Mouse (Mus musculus): Measurements from ENCODE around the gene Efhd2.

Efhd2 gene

DNA sequence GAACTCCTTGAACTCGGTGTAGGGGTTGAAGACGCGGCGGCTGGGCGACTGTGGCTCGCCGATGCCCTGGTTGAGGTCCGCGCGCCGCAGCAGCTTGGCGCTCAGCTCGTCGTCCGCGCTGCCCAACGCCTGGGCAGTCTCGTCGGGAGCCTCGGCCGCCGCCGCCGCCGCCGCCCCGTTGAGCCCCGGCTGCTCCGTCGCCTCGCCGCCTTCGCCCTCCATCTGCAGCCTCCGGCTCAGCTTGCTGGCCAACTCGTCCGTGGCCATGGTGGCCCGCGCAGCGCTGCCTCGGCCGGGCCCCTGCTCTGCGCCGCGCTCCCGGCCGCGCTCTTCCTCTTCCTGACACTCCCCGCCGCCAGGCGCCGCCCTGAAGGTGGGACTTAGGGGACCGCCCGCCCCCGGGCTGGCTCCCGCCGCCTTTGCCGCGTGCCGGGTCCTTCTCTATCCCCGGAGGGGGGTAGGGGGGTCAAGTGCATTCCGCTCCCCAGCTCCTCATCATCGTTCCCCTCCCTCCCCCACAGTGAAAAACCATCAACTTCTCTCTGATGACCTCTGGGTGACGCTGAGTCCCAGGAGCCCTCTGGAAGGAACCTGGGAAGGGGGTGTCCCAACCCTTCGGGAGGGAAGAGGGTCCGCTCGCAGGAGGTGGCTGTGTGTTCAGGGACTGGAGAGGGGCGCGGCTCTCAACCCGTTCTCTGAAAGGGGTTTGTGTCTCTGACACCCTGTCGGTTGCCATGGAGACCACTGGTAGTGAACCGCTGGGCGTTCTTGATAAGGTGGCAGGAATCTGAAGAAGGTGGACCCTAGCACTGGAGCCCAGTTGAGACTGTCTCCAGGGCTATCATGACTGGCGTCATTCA lies at the start of gene Efhd2:
Gene Efhd2, minus strand, starts transcription at position 320 of the 860 bp plus-strand sequence.
- DNase-seq, result peak; percentile 68 to 81

DNA sequence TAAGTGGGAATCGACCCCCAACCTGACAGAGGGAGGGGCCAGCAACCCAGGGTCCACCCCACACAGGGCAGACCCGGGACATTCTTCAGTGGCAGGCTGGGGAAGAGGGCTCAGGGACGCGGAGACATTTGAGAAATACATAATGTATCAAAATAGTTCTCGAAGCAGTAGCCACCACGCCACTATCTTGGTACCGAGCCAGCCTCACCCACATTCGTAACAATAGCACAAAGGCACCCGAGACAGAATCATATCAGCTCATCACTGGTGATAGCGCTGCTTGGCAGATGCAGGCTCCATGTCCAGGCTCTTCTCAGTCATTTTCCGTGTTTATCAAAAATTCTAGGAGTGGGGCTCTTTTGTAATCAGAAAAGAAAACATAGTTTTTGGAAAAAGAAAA lies 49.2 kb upstream of the Efhd2 start:
- no peak for DNase-seq

DNA sequence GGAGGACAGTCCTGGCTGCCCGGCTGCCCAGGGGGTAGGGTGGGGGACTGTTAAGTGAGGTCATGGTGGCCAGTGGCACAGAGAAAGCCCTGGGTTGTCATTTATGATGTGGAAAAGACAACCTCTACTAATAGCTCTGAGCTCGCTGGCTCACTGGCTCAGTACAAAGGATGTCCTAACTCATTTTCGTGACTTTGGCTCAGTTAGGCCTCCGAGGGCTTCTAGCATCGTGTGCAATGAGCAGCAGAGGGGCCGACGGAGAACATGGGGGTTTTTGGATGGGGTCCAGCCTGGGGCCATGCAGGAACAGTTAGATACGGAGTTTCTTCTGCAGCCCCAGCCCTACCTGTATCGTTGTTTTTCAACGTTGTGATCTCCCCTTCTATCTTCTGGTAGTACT lies 45.7 kb upstream of the Efhd2 start:
- no peak for DNase-seq

DNA sequence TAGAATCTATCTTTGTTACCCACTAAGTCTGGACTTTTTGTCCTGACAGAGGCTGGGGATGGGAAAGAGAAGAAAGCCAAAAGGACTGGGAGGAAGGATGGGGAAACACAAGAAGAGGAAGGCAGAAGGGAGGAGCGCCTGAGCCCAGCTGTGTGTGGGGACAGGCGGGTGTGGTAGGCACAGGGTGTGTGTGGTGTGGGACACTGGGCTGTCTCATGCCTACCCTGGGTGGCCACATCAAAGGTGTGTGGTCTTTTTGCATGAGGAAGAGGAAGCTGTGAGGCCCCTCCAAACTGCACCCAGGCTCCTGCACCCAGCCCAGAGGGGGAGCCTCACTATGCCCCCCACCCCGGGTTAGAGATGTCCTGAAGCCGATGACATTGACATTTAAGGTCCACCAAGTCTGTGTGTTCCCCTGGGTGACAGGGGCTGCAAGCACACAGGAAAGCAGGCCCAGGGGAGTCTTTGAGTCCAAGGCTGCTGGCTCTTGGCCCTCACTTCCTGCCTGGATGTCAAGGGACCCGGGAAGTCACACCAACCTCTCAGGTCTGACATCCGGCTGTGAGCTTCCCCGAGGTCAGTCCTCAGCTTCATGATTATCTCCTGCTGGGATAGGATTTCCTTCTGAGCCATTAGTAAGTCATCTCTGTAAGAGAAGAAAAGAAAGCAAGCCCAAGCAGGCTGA lies 43.2 kb upstream of the Efhd2 start:
- no peak for DNase-seq

DNA sequence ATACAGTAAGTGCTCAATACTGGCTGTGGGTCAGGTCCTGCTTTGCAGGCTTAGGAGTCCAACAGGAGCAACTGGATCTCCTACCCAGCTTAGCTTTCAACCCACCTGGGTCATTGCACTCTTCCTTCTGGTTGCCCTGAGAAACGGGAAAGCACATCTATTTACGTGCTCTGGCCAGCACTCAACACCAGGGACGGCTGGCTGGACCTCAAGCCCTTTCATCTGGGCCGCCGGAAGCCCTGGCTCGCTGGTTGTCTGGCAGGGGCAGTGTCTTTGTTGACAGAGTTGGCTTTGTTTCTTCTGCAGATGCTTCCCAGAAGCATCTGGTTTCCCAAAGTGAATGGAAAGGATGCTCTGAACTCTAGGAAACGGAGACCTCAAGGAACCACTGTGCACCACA lies 39.3 kb upstream of the Efhd2 start:
- no peak for DNase-seq

DNA sequence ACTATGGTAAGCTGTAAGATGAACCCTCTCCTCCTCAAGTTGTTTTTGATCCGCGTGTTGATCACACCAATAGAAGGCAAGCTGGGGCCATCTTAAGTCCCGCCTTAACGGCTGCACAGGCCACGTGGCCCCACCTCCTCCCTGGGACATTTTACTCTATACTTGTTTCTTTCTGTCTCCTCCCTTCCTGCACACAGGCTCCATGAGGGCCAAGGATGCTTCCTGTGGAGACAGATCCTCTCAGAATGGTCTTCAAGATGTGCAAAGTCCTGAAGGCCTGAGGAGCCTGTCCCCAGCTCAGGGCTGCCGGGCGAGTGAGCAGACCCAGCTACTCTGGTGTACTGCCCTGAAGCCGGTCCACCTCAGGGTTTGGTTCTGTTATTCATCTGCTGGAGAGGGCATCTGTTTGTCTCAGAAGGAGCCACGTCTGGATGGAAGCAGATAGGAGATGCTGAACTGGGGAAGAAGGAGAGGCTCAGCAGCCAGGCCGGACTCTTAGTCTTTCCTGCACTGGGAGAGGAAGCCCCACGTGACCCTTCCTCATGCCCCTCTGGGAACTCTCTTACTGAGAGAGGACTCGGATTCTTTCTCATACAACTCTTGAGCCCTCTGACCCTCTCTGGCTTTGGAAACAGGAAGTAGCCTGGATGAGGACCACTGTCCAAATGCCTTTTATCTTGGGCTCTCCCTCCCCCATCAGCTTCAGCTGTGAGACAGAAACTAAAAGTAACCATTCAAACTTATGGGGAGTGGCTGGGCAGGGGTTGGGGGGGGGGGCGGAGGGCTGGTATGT lies 38.7 kb upstream of the Efhd2 start:
- no peak for DNase-seq

DNA sequence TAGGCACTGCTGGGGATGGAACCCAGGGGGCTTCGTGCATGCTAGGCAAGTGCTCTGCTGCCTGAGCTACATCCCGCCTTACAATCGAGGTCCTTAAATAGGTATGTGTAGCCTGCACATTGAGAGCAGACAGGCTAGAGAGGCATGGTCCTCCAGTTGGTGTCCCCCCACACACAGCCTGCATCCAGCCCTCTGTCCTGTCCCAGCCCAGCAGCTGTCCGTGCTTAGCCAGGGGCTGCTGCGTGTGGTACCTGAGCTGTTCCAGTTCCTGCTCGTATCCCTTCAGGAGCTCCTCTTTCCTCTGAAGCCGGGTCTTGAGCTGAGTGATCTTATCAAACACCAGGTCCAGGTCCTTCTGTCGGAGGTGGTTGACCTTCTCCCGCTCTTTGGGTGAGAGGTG lies 30.0 kb upstream of the Efhd2 start:
- no peak for DNase-seq

DNA sequence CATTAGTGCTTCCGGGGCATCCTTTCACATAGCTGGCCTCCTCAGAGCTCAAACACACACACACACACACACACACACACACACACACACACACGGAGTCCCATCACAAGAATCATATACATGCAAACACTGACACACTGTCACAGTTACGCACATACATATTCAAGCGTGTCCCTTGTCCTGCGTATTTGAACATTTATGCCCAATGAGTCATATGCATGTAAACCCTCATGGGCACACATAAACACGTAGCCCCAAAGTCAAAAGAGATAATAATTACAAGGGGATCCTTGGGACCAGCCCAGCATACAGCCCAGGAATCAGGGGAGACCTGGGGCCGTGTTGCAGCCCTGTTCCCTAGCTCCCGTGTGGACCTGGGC lies 27.7 kb upstream of the Efhd2 start:
- DNase-seq, result no peak

DNA sequence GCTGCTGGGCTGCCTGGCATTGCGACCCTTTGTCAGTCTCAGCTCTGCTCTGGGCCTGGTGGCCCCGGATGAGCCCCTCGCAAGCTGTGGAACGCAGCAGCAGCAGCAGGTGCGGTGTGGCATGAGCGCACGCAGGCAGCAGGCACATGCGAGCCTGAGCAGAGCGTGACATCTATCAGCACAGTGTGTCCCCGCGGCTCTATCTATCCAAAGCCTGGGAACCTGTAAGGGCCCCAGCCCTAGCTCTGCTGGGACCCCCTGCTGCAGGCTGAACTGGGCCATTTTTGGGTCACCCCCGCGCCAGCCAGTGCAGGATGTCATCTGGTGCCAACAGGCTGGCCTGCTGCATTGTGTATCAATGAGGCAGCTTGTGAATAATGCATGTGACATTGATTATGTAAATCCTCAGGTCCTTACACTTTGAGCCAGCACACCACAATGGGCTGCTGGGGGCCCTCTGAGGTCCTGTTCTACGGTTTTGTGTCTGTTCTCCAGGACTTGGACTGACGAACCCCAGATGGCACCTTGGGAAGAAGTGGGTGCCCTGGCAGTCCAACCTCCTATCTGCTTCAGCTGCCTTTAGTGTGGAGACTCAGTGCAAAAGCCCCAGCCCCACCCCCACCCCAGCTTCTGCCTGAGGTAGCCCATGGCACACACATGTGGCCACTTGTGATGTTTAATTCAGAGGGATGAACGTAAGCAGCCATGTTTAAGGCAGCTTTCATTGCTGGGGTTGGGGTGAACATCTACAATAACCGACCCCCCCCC lies 27.2 kb upstream of the Efhd2 start:
- no peak for DNase-seq

DNA sequence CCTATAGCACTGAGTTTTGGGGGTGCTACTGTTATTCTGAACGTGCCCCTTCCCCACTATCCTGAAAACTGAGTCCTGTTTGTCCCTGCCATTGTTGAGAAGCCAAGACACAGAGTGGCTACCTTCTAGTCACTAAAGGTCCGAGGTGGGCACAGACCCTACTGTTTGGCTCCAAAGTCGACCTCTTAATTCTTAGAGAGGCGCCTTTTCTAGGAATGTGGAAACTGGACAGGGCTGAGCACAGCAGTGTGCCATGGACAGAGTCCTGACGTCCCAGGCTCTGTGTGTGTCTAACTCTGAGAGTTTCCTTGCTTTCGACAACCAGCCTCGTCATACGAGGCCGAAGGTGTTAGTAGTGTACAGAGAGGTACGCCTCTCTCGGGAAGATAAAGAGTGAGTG lies 25.7 kb upstream of the Efhd2 start:
- DNase-seq, result no peak

DNA sequence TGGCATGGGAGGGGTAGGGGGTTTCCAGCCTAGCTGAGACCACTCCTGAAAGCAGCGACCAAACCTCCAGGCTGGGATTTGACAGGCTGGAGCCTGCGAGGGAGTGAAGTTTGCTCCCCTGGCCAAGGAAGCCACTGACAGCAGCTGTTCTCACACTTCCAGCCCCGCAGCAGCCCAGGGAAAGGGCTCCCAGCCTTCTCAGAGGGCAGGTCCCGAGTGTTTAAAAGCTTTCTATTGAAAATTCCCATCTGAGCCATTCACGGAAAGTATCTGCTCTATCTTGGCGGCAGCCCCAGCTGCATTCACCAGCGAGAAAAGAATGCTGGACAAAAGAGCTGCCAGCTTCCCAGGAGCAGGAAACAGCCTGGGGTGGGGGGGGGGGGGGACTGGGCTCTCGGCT lies 25.2 kb upstream of the Efhd2 start:
- DNase-seq, result no peak

DNA sequence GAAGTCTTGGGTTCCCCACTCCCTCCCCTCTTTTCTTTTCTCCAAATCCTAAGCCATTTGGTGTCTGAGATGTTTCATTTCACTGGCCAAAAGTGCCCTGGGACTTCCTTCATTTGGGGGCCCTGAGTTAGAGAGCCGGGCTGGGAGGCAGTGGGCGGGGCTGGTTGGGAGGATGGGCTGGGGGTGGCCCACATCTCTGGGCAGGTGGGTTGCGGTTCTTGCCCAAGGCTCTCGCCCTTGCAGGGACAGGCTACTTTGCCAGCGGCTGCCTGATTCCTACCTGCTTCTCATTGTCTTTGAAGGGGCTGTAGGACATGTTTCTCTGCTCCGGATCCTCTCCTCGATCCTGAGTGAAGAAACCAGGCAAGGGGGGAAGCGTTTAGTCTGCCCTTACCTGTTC lies 24.2 kb upstream of the Efhd2 start:
- no peak for DNase-seq

DNA sequence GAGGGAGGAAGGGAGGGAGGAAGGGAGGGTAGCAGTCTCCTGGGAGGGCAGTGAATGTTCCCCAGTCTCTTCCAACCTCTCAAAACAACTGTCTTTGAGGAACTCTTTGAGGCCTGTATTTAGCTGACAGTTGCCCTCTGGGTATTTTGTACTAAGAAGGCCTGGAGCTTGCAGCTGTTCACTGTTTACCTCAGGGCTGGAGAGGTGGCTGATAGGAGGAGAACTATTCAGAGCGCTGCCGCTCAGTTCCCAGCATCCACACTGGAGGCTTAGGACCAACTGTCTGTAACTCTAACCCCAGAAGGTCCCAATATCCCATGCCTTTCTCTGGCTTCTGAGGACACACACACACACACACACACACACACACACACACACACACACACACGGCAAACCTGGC lies 23.1 kb upstream of the Efhd2 start:
- no peak for DNase-seq

DNA sequence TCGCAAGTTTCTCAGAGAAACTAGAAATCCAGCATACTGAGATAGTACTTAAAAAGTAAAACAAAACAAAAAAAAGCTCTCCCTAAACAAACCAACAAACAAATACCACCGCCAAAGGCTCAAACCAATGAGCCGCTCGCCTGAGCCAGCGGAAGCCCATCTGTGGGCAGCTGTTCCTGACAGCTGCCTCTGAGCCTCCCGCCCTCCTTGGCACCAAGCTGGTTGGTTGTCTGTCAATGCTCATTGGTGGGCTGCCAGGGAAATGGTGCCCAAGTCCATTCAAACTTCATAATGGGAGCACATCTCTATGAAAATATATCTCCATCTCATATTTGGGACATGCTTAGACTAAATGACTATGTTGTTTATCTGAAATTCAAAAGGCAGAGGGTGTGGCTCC lies 22.5 kb upstream of the Efhd2 start:
- no peak for DNase-seq

DNA sequence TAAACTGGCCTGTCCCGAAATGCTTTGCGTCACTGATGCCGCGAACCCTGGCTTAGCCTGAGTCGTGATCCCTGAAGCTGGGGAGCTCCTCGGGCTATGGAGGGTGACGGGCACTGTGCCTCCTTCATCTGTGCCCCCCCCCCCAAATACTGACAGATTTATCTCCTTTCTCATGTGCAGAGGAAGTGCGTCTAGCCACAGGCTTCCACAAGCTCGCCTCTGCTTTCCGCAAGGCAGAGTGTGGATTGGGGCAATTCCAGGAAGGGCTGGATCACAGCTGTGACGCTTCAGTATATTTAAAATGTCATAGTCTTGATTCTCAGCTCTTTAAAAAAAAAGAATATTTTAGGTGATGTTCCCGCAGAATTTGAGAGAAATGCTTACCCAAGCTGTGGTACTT lies 21.1 kb upstream of the Efhd2 start:
- no peak for DNase-seq

DNA sequence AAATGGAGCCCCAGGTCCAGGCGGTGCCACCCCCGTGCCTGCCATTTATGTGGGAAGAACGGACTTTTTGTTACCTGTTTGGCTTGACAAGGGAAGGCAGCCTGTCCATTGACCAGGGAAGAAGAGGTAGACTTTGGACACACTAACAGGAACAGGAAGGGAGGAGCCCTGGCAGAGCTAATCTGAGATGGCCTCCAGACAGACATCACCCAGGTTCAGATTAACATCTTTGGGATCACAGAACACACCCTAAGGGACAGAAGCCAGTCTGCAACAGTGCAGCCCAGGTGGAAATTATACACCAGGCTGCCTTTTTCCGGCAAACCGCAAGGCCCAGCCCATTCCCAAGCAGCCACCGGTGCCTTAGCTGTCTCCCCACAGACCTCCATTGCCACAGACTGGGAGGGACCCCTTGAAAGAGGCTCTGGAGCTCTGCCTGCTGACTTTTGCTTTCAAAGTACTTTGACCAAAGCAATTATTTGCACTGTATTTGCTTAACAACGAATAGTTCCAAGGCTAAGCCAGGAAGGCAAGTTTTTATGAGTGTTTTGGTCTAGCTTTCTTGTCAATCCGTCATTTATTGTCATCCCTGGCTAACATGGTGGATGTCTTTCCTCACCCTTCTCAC lies 18.6 kb upstream of the Efhd2 start:
- no peak for DNase-seq

DNA sequence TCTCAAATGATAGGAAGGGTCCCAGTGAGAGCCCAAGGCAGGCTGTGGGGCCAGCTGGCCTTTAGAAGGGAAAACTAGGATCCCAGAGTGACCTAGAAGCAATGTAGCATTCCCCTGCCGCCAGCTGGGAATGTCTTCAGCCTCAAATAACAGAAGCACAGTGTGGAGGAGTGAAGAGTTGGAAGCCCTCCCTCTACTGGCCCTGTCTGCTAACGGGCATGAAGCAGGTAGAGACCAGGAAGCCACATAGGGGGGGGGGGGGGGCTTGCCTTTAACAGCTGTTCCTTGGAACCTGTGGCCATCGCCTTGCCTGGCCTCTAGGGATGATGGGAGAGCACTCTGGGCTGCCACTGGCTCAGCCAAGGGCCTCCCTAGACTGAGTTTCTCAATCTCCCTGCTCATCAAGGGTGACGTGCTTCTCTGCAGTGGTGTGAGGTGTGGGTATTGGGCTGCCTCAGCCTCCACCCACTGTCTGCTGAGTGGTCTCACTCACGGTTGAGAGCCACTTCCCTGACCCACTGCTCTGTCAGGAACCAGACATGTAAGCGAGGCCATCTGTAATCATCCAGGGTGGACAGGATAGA lies 11.8 kb upstream of the Efhd2 start:
- DNase-seq, result no peak

DNA sequence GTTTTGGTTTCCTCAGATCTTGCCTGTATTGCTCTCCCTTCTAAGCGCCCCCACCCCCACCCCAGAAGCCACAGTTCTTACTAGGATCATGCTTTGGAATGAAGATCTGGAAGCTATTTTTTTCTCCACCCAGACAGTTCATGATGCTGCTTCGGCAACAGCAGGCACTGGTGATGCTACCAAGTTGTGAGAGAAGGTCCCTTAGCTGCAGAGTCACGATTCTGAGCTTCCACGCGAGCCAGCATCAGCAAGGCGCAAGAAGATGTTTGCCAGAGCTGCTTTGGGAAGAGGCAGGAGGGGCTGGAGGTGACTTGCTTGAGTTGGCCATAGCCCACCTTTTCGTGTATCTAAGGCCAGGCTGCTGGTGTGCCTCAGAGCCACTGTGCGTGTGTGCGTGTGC lies 10.7 kb upstream of the Efhd2 start:
- no peak for DNase-seq

DNA sequence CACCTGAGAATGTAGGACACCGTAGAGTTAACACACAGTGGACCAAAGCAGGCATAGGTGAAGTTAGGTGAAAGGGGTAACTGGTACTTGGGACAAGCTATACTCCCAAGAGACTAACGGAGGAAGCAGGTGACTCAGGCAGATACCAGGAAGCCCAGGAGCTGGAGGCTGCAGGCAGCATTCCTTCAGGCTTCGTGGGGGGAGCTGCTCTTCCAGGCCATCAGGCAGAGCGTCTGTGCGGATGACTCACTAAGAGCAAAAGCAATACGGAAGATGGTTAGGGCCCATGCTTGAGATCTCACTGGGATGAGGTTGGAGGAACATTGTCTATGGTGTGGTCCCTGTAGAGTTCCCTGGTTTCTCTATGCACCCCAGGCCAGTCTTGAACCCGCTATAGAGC lies 8.1 kb upstream of the Efhd2 start:
- DNase-seq, result no peak

DNA sequence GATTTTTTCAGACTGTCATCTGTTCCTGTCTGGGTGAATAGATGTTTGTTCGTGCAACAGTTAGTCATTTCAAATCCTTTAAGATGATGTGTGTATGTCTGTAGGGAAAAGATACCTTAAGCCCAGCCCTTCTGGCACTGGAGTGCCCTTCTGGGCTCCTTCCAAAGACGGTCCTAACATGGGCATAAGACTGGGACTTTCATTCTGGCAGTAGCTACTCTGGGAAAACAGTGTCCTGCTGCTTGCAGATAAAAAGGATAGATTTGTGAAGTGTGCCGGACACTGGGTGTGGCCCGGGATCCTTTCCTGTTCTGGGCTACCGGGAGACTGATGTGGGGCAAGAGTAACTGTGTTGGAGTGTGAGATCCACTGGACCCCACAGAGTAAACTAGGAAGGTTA lies 7.2 kb upstream of the Efhd2 start:
- no peak for DNase-seq

DNA sequence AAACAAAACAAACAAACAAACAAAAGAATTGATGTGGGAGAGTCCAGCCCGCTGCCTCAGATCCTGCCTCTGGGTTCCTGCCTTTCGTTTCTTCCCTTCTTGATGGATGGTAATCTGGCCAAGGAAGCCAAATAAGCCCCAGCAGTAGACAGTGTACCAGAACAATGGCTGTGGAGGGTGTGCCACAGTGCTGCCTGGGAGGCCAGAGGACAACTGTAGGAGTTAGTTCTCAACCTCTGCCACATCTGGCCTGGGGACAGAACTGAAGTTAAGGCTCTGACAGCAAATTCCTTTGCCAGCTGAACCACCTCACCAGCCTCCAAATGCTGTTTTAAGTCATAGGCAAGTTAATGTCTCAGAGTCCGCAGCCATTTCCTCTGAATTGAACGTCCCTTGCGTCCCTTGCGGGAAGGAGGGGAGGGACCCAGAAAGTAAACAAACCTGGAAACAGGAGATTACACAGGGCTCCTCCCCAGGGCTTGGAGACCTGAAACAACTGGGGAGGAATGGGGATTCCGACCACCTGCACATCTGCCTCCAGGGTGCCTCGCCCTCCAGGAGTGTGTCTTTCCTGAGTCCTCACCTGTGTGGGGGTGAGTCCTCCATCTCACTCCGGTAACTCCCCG lies 6.7 kb upstream of the Efhd2 start:
- DNase-seq, result no peak

DNA sequence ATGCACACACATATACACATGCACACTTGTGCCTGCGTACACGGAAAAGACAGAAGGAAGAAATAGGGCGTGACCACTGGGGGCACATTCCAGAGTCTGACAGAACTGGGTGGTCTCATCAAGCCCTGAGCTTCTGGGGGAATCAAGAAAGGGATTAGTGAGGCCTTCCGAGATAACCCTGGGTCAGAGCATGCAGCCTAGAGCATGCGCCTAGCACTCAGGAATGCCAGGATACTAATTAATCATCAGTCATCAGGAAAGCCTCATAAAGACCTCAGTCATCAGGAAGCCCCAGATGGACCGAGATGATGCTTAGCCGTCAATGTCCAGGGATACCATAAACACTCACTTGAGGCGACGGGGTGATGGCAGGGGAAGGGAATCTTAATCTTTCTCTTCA lies 5.2 kb upstream of the Efhd2 start:
- DNase-seq, result no peak

Data from spleen, adult 18-20 months (tissue).